Comparison of ENCODE assay signal across 14 mouse cellular contexts in genomic region chr3:87087146-87087545, GRCm38 (mm10).
A peak's percentile ranks its signal among the peaks of the same experiment; 100 is the strongest.
DNase-seq lines count a peak whose midpoint lies in the region; ATAC-seq and TF ChIP-seq lines count a peak whose summit lies in the region.
"Had no signal": no experiment of that assay in that cellular context is flagged by ENCODE, and none has a peak within 500 bp of the region (broad histone marks: within the 10 kb centered on the region; RNA-seq: fewer than 3 reads in every experiment).

No protein-coding gene starts in this region.

- intact Hi-C loops in gastrocnemius, postnatal 14 days (cut with DNase I; ENCODE audit: low total_unique reads), result loop anchor here (5.0 kb wide), 1 partner anchor 55 kb away; no protein-coding TSS in a partner anchor

- peaks cover 4% of the 10 kb centered on the region for H3K4me1 ChIP-seq in heart, embryonic 12.5 days (replicated peaks)
- no peaks in the 10 kb centered on the region for H3K4me1 ChIP-seq in lung, postnatal 0 days (ENCODE audit: insufficient read depth, low read depth, low read length)
- no peaks in the 10 kb centered on the region for H3K4me1 ChIP-seq in lung, adult 2 months (ENCODE audit: control insufficient read depth, insufficient read depth, low read length)
- H3K4me1 ChIP-seq: forebrain, embryonic 13.5 days had no signal

- peak; percentile 21 for DNase-seq in heart, adult 8-10 months (ENCODE audit: low spot score)
- DNase-seq in lung, postnatal 0 days (ENCODE audit: low spot score), result peak; percentile 11
- no peak for DNase-seq in lung, adult 2 months
- peak; percentile 42 for DNase-seq in adipocyte (ENCODE audit: low spot score)
- peak; percentile 47 for DNase-seq in gastrocnemius, postnatal 14 days
- DNase-seq: adrenal gland, postnatal 10 days; cerebellum, adult 2 months; layer of hippocampus, adult 9-11 months had no signal

- H3K4me3 ChIP-seq in heart, embryonic 12.5 days, result no peak overlapping the region
- no peak overlapping the region for H3K4me3 ChIP-seq in lung, postnatal 0 days (ENCODE audit: low read depth, low read length)
- H3K4me3 ChIP-seq in lung, adult 2 months (replicated peaks; ENCODE audit: extremely low read depth, low read depth, low read length), result no peak overlapping the region
- H3K4me3 ChIP-seq: forebrain, embryonic 13.5 days; heart, embryonic 15.5 days; hindbrain, embryonic 15.5 days had no signal

- H3K9ac ChIP-seq in heart, embryonic 12.5 days, result no peak overlapping the region
- no peak overlapping the region for H3K9ac ChIP-seq in lung, postnatal 0 days (replicated peaks; ENCODE audit: low read depth)
- H3K9ac ChIP-seq: forebrain, embryonic 13.5 days; heart, embryonic 15.5 days; hindbrain, embryonic 15.5 days had no signal

- no peak for ATAC-seq in heart, embryonic 12.5 days (ENCODE audit: insufficient number of reproducible peaks, low FRiP score)
- ATAC-seq in lung, postnatal 0 days, result no peak
- no peak for ATAC-seq in frontal cortex, adult (ENCODE audit: low TSS enrichment)
- ATAC-seq: forebrain, embryonic 13.5 days had no signal

- no peaks in the 10 kb centered on the region for H3K27me3 ChIP-seq in heart, embryonic 12.5 days (replicated peaks)
- no peaks in the 10 kb centered on the region for H3K27me3 ChIP-seq in lung, postnatal 0 days (replicated peaks; ENCODE audit: insufficient read depth, low read length)
- H3K27me3 ChIP-seq: forebrain, embryonic 13.5 days; heart, embryonic 15.5 days; hindbrain, embryonic 15.5 days had no signal

- 79% methylated on average over 7 of the region's 7 CpGs for WGBS in heart, embryonic 12.5 days
- WGBS in lung, postnatal 0 days, result 59% methylated on average over 7 of the region's 7 CpGs
- 73% methylated on average over 7 of the region's 7 CpGs for WGBS in lung, adult 2 months

- TF ChIP-seq CTCF in lung, postnatal 0 days (IDR thresholded peaks at IDR 0.05), result no peak
- no peak for TF ChIP-seq CTCF in lung, adult 2 months (IDR thresholded peaks at IDR 0.05; ENCODE audit: insufficient read depth, low read length)

- no peak overlapping the region for H3K27ac ChIP-seq in heart, embryonic 12.5 days (ENCODE audit: poor library complexity, severe bottlenecking)
- H3K27ac ChIP-seq in lung, postnatal 0 days (ENCODE audit: low read length), result no peak overlapping the region
- H3K27ac ChIP-seq: forebrain, embryonic 13.5 days; heart, embryonic 15.5 days; hindbrain, embryonic 15.5 days had no signal

- no peak overlapping the region for H3K4me2 ChIP-seq in heart, embryonic 12.5 days
- no peak overlapping the region for H3K4me2 ChIP-seq in lung, postnatal 0 days (replicated peaks; ENCODE audit: low read depth, low read length)
- H3K4me2 ChIP-seq: forebrain, embryonic 13.5 days; heart, embryonic 15.5 days; hindbrain, embryonic 15.5 days; midbrain, embryonic 11.5 days had no signal

- TF ChIP-seq POLR2A in lung, adult 2 months (IDR thresholded peaks at IDR 0.05; ENCODE audit: borderline replicate concordance, extremely low read depth, low read depth, low read length), result no peak

- H3K36me3 ChIP-seq in heart, embryonic 12.5 days, result peaks cover 73% of the 10 kb centered on the region
- H3K36me3 ChIP-seq in lung, postnatal 0 days (ENCODE audit: insufficient read depth, low read length), result peaks cover 4% of the 10 kb centered on the region; the same call in 1 of the 2 replicates

- no peaks in the 10 kb centered on the region for H3K9me3 ChIP-seq in heart, embryonic 12.5 days (replicated peaks)
- no peaks in the 10 kb centered on the region for H3K9me3 ChIP-seq in lung, postnatal 0 days (ENCODE audit: low read length)
- H3K9me3 ChIP-seq: forebrain, embryonic 13.5 days; heart, embryonic 15.5 days; hindbrain, embryonic 15.5 days had no signal

- no peak for TF ChIP-seq EP300 in lung, postnatal 0 days (IDR thresholded peaks at IDR 0.05)
